Mouse (Mus musculus): ENCODE results near the gene Fam178b. TPM values are rescaled to one million over a fixed set of nuclear protein-coding genes. Genes with fewer than 3 reads are reported as not detected.

Fam178b gene
- polyA plus RNA-seq, 1 experiment from 2014 or later: not detected

GRCm38 (mm10) chr1:36558031-36558993, 124.7 kb downstream of the Fam178b start, which contains the start of gene Sema4c:
TSS of gene Sema4c (minus strand) at chr1:36558349.
- Histone ChIP-seq H3K9me3 (ENCODE audit: control insufficient read depth, low read length) (no peaks in the 10 kb centered on the region), H3K27ac (ENCODE audit: low read depth, low read length) (peak within 1 kb of the TSS; percentile 97), H3K9ac (ENCODE audit: low read length) (peak within 1 kb of the TSS; percentile 98), H3K27me3 (ENCODE audit: control insufficient read depth, insufficient read depth, low read length) (no peaks in the 10 kb centered on the region; the same call in 1 of the 2 replicates), H3K4me1 (replicated peaks; ENCODE audit: control insufficient read depth, insufficient read depth, low read length) (peaks cover 16% of the 10 kb centered on the region), H3K4me2 (ENCODE audit: low read depth, low read length, severe bottlenecking) (peak within 1 kb of the TSS; percentile 99), H3K36me3 (ENCODE audit: control insufficient read depth, insufficient read depth, low read length) (peaks cover 5% of the 10 kb centered on the region; the same call in 1 of the 2 replicates), H3K4me3 (ENCODE audit: low read depth, low read length) (peak within 1 kb of the TSS; percentile 92)
- ATAC-seq (replicated peaks; ENCODE audit: low FRiP score) (peak; percentile 64), DNase-seq (ENCODE audit: low spot score) (peak; percentile 91)
- under 1% methylated on average over 67 of the region's 69 CpGs for WGBS

- Histone ChIP-seq H3K4me2 (ENCODE audit: low read depth, low read length, severe bottlenecking) (peak overlapping the region; percentile 99), H3K9me3 (ENCODE audit: control insufficient read depth, low read length) (no peaks in the 10 kb centered on the region), H3K9ac (ENCODE audit: low read length) (peak overlapping the region; percentile 98), H3K27ac (ENCODE audit: low read depth, low read length) (peak overlapping the region; percentile 97), H3K4me3 (ENCODE audit: low read depth, low read length) (peak overlapping the region; percentile 92), H3K36me3 (ENCODE audit: control insufficient read depth, insufficient read depth, low read length) (peaks cover 8% of the 10 kb centered on the region), H3K27me3 (ENCODE audit: control insufficient read depth, insufficient read depth, low read length) (no peaks in the 10 kb centered on the region; the same call in 1 of the 2 replicates), H3K4me1 (replicated peaks; ENCODE audit: control insufficient read depth, insufficient read depth, low read length) (peaks cover 16% of the 10 kb centered on the region)
- under 1% methylated on average over 48 of the region's 48 CpGs for WGBS
- DNase-seq (ENCODE audit: low spot score): peak; percentile 91
- ATAC-seq (replicated peaks; ENCODE audit: low FRiP score): peak; percentile 63
These were observed 125.4 kb downstream of the Fam178b start for GRCm38 (mm10) chr1:36557457-36558011.

GRCm38 (mm10) chr1:36556553-36557456, 126.2 kb downstream of the Fam178b start:
- ATAC-seq (replicated peaks; ENCODE audit: low FRiP score): peak; percentile 82
- Histone ChIP-seq H3K9me3 (ENCODE audit: control insufficient read depth, low read length) (no peaks in the 10 kb centered on the region), H3K27ac (ENCODE audit: low read depth, low read length) (peak overlapping the region; percentile 97), H3K27me3 (ENCODE audit: control insufficient read depth, insufficient read depth, low read length) (no peaks in the 10 kb centered on the region; the same call in 1 of the 2 replicates), H3K4me2 (ENCODE audit: low read depth, low read length, severe bottlenecking) (peak overlapping the region; percentile 99), H3K36me3 (ENCODE audit: control insufficient read depth, insufficient read depth, low read length) (peaks cover 14% of the 10 kb centered on the region), H3K9ac (ENCODE audit: low read length) (peak overlapping the region; percentile 98), H3K4me1 (replicated peaks; ENCODE audit: control insufficient read depth, insufficient read depth, low read length) (peaks cover 16% of the 10 kb centered on the region), H3K4me3 (ENCODE audit: low read depth, low read length) (peak overlapping the region; percentile 92)
- DNase-seq (ENCODE audit: low spot score): peak; percentile 99
- 0% methylated on average over 51 of the region's 52 CpGs for WGBS

GRCm38 (mm10) chr1:36555798-36556395, 127.1 kb downstream of the Fam178b start:
- H3K27ac ChIP-seq (ENCODE audit: low read depth, low read length): peak overlapping the region; percentile 97
- H3K4me3 ChIP-seq (ENCODE audit: low read depth, low read length): peak overlapping the region; percentile 92
- H3K9ac ChIP-seq (ENCODE audit: low read length): peak overlapping the region; percentile 98
- DNase-seq (ENCODE audit: low spot score) (peak; percentile 68), ATAC-seq (replicated peaks; ENCODE audit: low FRiP score) (no peak)
- peaks cover 16% of the 10 kb centered on the region for H3K4me1 ChIP-seq (replicated peaks; ENCODE audit: control insufficient read depth, insufficient read depth, low read length)
- no peaks in the 10 kb centered on the region for H3K9me3 ChIP-seq (ENCODE audit: control insufficient read depth, low read length)
- H3K4me2 ChIP-seq (ENCODE audit: low read depth, low read length, severe bottlenecking): peak overlapping the region; percentile 99
- WGBS: 11% methylated on average over 8 of the region's 8 CpGs
- no peaks in the 10 kb centered on the region; the same call in 1 of the 2 replicates for H3K27me3 ChIP-seq (ENCODE audit: control insufficient read depth, insufficient read depth, low read length)
- H3K36me3 ChIP-seq (ENCODE audit: control insufficient read depth, insufficient read depth, low read length): peaks cover 24% of the 10 kb centered on the region

GRCm38 (mm10) chr1:36554633-36555399, 128.2 kb downstream of the Fam178b start:
- Histone ChIP-seq H3K9me3 (ENCODE audit: control insufficient read depth, low read length) (no peaks in the 10 kb centered on the region), H3K36me3 (ENCODE audit: control insufficient read depth, insufficient read depth, low read length) (peaks cover 33% of the 10 kb centered on the region), H3K4me3 (ENCODE audit: low read depth, low read length) (peak overlapping the region; percentile 92; the same call in 1 of the 2 replicates), H3K4me2 (ENCODE audit: low read depth, low read length, severe bottlenecking) (peak overlapping the region; percentile 99), H3K27me3 (ENCODE audit: control insufficient read depth, insufficient read depth, low read length) (no peaks in the 10 kb centered on the region; the same call in 1 of the 2 replicates), H3K9ac (ENCODE audit: low read length) (peak overlapping the region; percentile 98), H3K4me1 (replicated peaks; ENCODE audit: control insufficient read depth, insufficient read depth, low read length) (peaks cover 16% of the 10 kb centered on the region), H3K27ac (ENCODE audit: low read depth, low read length) (no peak overlapping the region)
- DNase-seq (ENCODE audit: low spot score) (no peak), ATAC-seq (replicated peaks; ENCODE audit: low FRiP score) (no peak)
- 81% methylated on average over 21 of the region's 21 CpGs for WGBS

- H3K27me3 ChIP-seq (ENCODE audit: control insufficient read depth, insufficient read depth, low read length): no peaks in the 10 kb centered on the region
- H3K4me3 ChIP-seq (ENCODE audit: low read depth, low read length): no peak overlapping the region
- H3K27ac ChIP-seq (ENCODE audit: low read depth, low read length): no peak overlapping the region
- peaks cover 13% of the 10 kb centered on the region for H3K4me1 ChIP-seq (replicated peaks; ENCODE audit: control insufficient read depth, insufficient read depth, low read length)
- WGBS: 88% methylated on average over 16 of the region's 16 CpGs
- DNase-seq (ENCODE audit: low spot score) (no peak), ATAC-seq (replicated peaks; ENCODE audit: low FRiP score) (no peak)
- no peaks in the 10 kb centered on the region for H3K9me3 ChIP-seq (ENCODE audit: control insufficient read depth, low read length)
- H3K9ac ChIP-seq (ENCODE audit: low read length): no peak overlapping the region
- H3K36me3 ChIP-seq (ENCODE audit: control insufficient read depth, insufficient read depth, low read length): peaks cover 39% of the 10 kb centered on the region
- H3K4me2 ChIP-seq (ENCODE audit: low read depth, low read length, severe bottlenecking): no peak overlapping the region
These were observed 130.5 kb downstream of the Fam178b start for GRCm38 (mm10) chr1:36552506-36552905.

GRCm38 (mm10) chr1:36551904-36552303, 131.1 kb downstream of the Fam178b start:
- Histone ChIP-seq H3K9me3 (ENCODE audit: control insufficient read depth, low read length) (no peaks in the 10 kb centered on the region), H3K4me3 (ENCODE audit: low read depth, low read length) (no peak overlapping the region), H3K27ac (ENCODE audit: low read depth, low read length) (no peak overlapping the region), H3K4me2 (ENCODE audit: low read depth, low read length, severe bottlenecking) (no peak overlapping the region), H3K9ac (ENCODE audit: low read length) (no peak overlapping the region), H3K27me3 (ENCODE audit: control insufficient read depth, insufficient read depth, low read length) (no peaks in the 10 kb centered on the region), H3K4me1 (replicated peaks; ENCODE audit: control insufficient read depth, insufficient read depth, low read length) (peaks cover 15% of the 10 kb centered on the region), H3K36me3 (ENCODE audit: control insufficient read depth, insufficient read depth, low read length) (peaks cover 39% of the 10 kb centered on the region)
- WGBS: 93% methylated on average over 17 of the region's 17 CpGs
- no peak for DNase-seq (ENCODE audit: low spot score)
- ATAC-seq (replicated peaks; ENCODE audit: low FRiP score): no peak
